ENCODE assay signal across 8 mouse cellular contexts in genomic region chr7:127712461-127713385, GRCm38 (mm10). TPM values are rescaled to one million over a fixed set of nuclear protein-coding genes. Genes with fewer than 3 reads are reported as not detected.
A peak's percentile ranks its signal among the peaks of the same experiment; 100 is the strongest.
DNase-seq lines count a peak whose midpoint lies in the region; ATAC-seq and TF ChIP-seq lines count a peak whose summit lies in the region.

TSS of gene Ctf1 (plus strand) at chr7:127712736.

- H3ac ChIP-seq in C2C12 (ENCODE audit: control insufficient read depth, insufficient read length, low read depth): peak within 1 kb of the TSS; percentile 56

- peak within 1 kb of the TSS; percentile 71 for H3K4me2 ChIP-seq in heart, embryonic 13.5 days
- H3K4me2 ChIP-seq in liver, embryonic 13.5 days: peak within 1 kb of the TSS; percentile 69

- H3K79me2 ChIP-seq in C2C12 (ENCODE audit: control insufficient read depth, insufficient read depth): peaks cover 2% of the 10 kb centered on the region

- peak within 1 kb of the TSS; percentile 85 for H3K27ac ChIP-seq in heart, embryonic 13.5 days (replicated peaks)
- peak within 1 kb of the TSS; percentile 74 for H3K27ac ChIP-seq in liver, embryonic 13.5 days

- peaks cover 33% of the 10 kb centered on the region for H3K4me1 ChIP-seq in heart, embryonic 13.5 days
- peaks cover 48% of the 10 kb centered on the region for H3K4me1 ChIP-seq in liver, embryonic 13.5 days (replicated peaks)

- peak within 1 kb of the TSS; percentile 77 for H3K9ac ChIP-seq in heart, embryonic 13.5 days
- H3K9ac ChIP-seq in liver, embryonic 13.5 days: peak within 1 kb of the TSS; percentile 61

- no peaks in the 10 kb centered on the region for H3K79me3 ChIP-seq in C2C12 (ENCODE audit: low read depth)

- H3K36me3 ChIP-seq in C2C12 (ENCODE audit: control insufficient read depth, insufficient read depth): no peaks in the 10 kb centered on the region
- H3K36me3 ChIP-seq in heart, embryonic 13.5 days: 0 out of 2 replicates have a peak, but pooled peaks cover 3% of the 10 kb centered on the region
- no peaks in the 10 kb centered on the region for H3K36me3 ChIP-seq in liver, embryonic 13.5 days

- no peaks in the 10 kb centered on the region for H3K27me3 ChIP-seq in C2C12 (ENCODE audit: control insufficient read depth, insufficient read depth, insufficient read length)
- H3K27me3 ChIP-seq in heart, embryonic 13.5 days (replicated peaks): peaks cover 22% of the 10 kb centered on the region
- H3K27me3 ChIP-seq in liver, embryonic 13.5 days: peaks cover 10% of the 10 kb centered on the region

- 4% methylated on average over 28 of the region's 28 CpGs for WGBS in heart, embryonic 13.5 days
- WGBS in liver, embryonic 13.5 days (ENCODE audit: insufficient replicate concordance): 5% methylated on average over 28 of the region's 28 CpGs

- no peak for TF ChIP-seq CTCF in C2C12 (IDR thresholded peaks at IDR 0.05; ENCODE audit: control insufficient read depth, insufficient read depth, insufficient read length)
- TF ChIP-seq CTCF in brain, embryonic 14.5 days (IDR thresholded peaks at IDR 0.05; ENCODE audit: borderline replicate concordance, extremely low read depth, insufficient read depth, insufficient read length): no peak

- ATAC-seq in heart, embryonic 13.5 days (ENCODE audit: extremely low read depth, insufficient number of reproducible peaks, low FRiP score, low TSS enrichment): no peak
- ATAC-seq in liver, embryonic 13.5 days (ENCODE audit: low read depth): no peak

- TF ChIP-seq POLR2A in brain, embryonic 14.5 days (IDR thresholded peaks at IDR 0.05; ENCODE audit: borderline replicate concordance, extremely low read depth, insufficient read depth, insufficient read length, poor library complexity, severe bottlenecking): no peak

- H3K4me3 ChIP-seq in C2C12 (ENCODE audit: insufficient read depth, poor library complexity, severe bottlenecking): peak within 1 kb of the TSS; percentile 18
- H3K4me3 ChIP-seq in heart, embryonic 13.5 days: peak within 1 kb of the TSS; percentile 49
- peak within 1 kb of the TSS; percentile 48 for H3K4me3 ChIP-seq in liver, embryonic 13.5 days (replicated peaks)

- peak; percentile 93 for DNase-seq in brain, embryonic 14.5 days (ENCODE audit: low read depth)
- DNase-seq in fibroblast of lung, adult 2 months (ENCODE audit: low read depth): peak; percentile 72
- peak; percentile 89 for DNase-seq in kidney, postnatal 10 days
- DNase-seq in liver, embryonic 13.5 days: peak; percentile 54
- DNase-seq in natural killer cell, adult 2 months (ENCODE audit: low spot score in 2 of 2): peak; percentile 52 to 54
- peak; percentile 62 for DNase-seq in telencephalon, adult 2 months (ENCODE audit: low read depth, low spot score)

- H3K9me3 ChIP-seq in heart, embryonic 13.5 days: no peaks in the 10 kb centered on the region
- no peaks in the 10 kb centered on the region for H3K9me3 ChIP-seq in liver, embryonic 13.5 days (replicated peaks)

TF ChIP-seq in C2C12, 6 proteins besides CTCF, POLR2A, EP300 and RAD21:
- TF ChIP-seq MYOG (IDR thresholded peaks at IDR 0.05; ENCODE audit: control insufficient read depth, extremely low read depth, insufficient read length) (no peak), MYOD1 (IDR thresholded peaks at IDR 0.05; ENCODE audit: control insufficient read depth, insufficient read length, low read depth) (no peak), FOSL1 (IDR thresholded peaks at IDR 0.05; ENCODE audit: insufficient read depth, low read length, poor library complexity, severe bottlenecking) (no peak), CEBPB (IDR thresholded peaks at IDR 0.05; ENCODE audit: low read depth) (peak; percentile 20), USF1 (IDR thresholded peaks at IDR 0.05; ENCODE audit: low read depth) (no peak)

RNA-seq across cellular contexts. Expression of gene Ctf1, which starts in this region (rescaled TPM):
- 9.2 TPM for polyA plus RNA-seq in C2C12 (2012; fragmentation: generic; extraction: Trizol)
- 8.0 and 12.2 TPM in 2 replicates for polyA plus RNA-seq in brain, embryonic 14.5 days (2012; rRNA removed)
- polyA plus RNA-seq in heart, embryonic 13.5 days (2015; fragmentation: Nextera tagmentation; extraction: Ambion mirVana): 4.6 TPM in 2 replicates
- polyA plus RNA-seq in liver, embryonic 13.5 days (2015; fragmentation: Nextera tagmentation; extraction: Ambion mirVana): 1.8 and 2.2 TPM in 2 replicates
